Mouse (Mus musculus) midbrain, embryonic 15.5 days (tissue): ENCODE measurements around the gene Gm14597. TPM values are rescaled to one million over a fixed set of nuclear protein-coding genes. Genes with fewer than 3 reads are reported as not detected.
"Not testable (repeated sequence)": the region's sequence is repeated elsewhere in the genome, so short reads cannot be mapped to it uniquely, and the experiment has no call there.

Source experiments
- ATAC-seq: fragments of 200-750 bp; cut with Nextera tagmentation; replicated peaks from 2 replicates; pipeline ENCODE4 v1.8.0; 2017; ENCODE audit warnings: moderate TSS enrichment
- H3K27ac ChIP-seq: fragments of 300-500 bp; sonication (generic); 2 replicates; pipeline ENCODE4 v1.5.1; 2015; ENCODE audit warnings: mild to moderate bottlenecking, inconsistent platforms
- H3K27me3 ChIP-seq: fragments of 300-500 bp; sonication (generic); replicated peaks from 2 replicates; pipeline ENCODE4 v1.6.1; 2015; ENCODE audit warnings: inconsistent platforms
- H3K36me3 ChIP-seq: fragments of 300-500 bp; sonication (generic); replicated peaks from 2 replicates; pipeline ENCODE4 v1.6.1; 2015; ENCODE audit warnings: inconsistent platforms
- H3K4me1 ChIP-seq: fragments of 300-500 bp; sonication (generic); 2 replicates; pipeline ENCODE4 v1.6.1; 2015; ENCODE audit warnings: inconsistent platforms
- H3K4me2 ChIP-seq: fragments of 300-500 bp; sonication (generic); 2 replicates; pipeline ENCODE4 v1.6.1; 2015; ENCODE audit warnings: inconsistent platforms, mild to moderate bottlenecking, moderate library complexity
- H3K4me3 ChIP-seq: fragments of 300-500 bp; sonication (generic); 2 replicates; pipeline ENCODE4 v1.5.1; 2015; ENCODE audit warnings: mild to moderate bottlenecking, inconsistent platforms
- H3K9ac ChIP-seq: fragments of 300-500 bp; sonication (generic); 2 replicates; pipeline ENCODE4 v1.6.1; 2015; ENCODE audit warnings: mild to moderate bottlenecking, inconsistent platforms
- H3K9me3 ChIP-seq: fragments of 300-500 bp; sonication (generic); 2 replicates; pipeline ENCODE4 v1.6.1; 2016; ENCODE audit warnings: inconsistent platforms
- whole genome bisulfite sequencing: fragments of 180-500 bp; shearing (Covaris S2); methylation state at CpG from one replicate; pipeline ENCODE4 v1.1.7; 2015; ENCODE audit warnings: mixed read lengths; 5-methylcytosine and 5-hydroxymethylcytosine counted together
- polyA plus RNA-seq: library from polyadenylated mRNA; unstranded; fragments of >200 nt; fragmentation: Nextera tagmentation; extraction: Ambion mirVana; gene quantifications from 2 replicates; pipeline ENCODE4 v1.2.1, GENCODE M21; 2015

Gene Gm14597
- polyA plus RNA-seq, 1 experiment from 2014 or later = not detected

DNA sequence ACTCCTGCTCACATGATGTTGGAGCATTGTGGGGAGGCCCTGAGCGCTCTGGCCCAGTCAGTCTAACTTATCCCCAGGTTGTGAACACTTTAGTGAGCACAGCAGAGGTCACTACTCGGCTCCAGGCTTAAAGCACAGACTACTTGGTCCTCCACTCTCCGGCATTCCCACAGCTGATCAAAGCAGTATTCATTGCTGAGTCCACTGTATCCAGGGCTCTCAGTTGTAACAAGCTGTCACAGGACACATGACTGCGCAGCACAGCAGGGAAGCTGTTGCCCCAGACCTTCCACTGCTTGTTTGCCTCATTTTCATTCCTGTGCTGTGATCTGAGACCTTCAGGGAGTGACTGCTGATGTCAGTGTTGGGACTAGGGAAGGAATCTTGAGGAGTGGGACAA lies 25.4 kb downstream of the Gm14597 start:
- H3K36me3 ChIP-seq = not testable (repeated sequence)

DNA sequence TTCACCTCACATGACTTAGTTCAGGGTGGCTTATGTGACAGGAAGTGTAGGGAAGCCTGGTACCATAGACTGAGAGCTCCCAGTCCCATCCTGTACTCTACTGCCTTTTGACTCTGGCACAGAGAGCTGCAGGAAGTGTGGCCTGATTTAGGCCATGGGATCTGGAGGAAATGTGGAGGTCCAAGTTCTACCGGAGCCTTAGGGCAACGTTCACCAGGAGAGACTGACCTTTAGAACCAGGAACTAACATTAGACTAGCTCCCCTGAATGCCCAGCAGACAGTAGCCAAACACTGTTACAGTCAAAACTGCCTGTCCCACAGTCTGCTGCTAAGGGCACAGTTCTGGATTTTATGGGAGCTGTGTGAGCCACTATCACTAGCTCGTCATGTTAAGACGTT lies 27.4 kb downstream of the Gm14597 start:
- H3K27me3 ChIP-seq, H3K4me1 ChIP-seq, H3K4me2 ChIP-seq, H3K4me3 ChIP-seq, H3K9ac ChIP-seq, H3K9me3 ChIP-seq, H3K36me3 ChIP-seq, H3K27ac ChIP-seq, ATAC-seq: not testable (repeated sequence)
- WGBS = 94% methylated on average over 2 of the region's 4 CpGs

More for the DNA sequence above, 25.4 kb downstream of the Gm14597 start:
- not testable (repeated sequence) for H3K4me3 ChIP-seq, H3K27ac ChIP-seq, H3K4me2 ChIP-seq, H3K9ac ChIP-seq, H3K4me1 ChIP-seq, H3K27me3 ChIP-seq, ATAC-seq, H3K9me3 ChIP-seq
- WGBS = 63% methylated on average over 2 of the region's 4 CpGs

DNA sequence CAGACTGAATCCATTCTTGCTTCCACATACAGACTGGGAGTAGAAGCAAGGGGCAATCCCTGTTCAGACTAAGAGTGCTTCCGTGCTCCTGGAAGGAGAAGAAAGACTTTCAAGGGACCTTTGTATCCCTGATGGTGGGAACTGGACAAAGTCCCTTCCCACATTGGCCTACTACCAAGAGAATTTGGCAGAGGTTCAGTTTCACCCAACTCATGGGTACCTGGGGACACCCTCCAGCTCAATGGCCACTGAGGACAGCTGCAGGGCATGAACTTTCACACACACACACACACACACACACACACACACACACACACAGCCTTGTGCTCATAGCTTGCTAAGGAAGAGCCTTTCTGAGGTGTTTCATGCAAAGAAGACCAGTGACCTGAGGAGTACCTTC lies 29.5 kb downstream of the Gm14597 start:
- no peak for ATAC-seq
- H3K4me1 ChIP-seq = no peaks in the 10 kb centered on the region
- H3K27me3 ChIP-seq = no peaks in the 10 kb centered on the region
- WGBS = 75% methylated on average over 1 of the region's 1 CpGs
- no peak overlapping the region for H3K4me2 ChIP-seq
- no peaks in the 10 kb centered on the region for H3K9me3 ChIP-seq
- no peak overlapping the region for H3K9ac ChIP-seq
- H3K4me3 ChIP-seq = no peak overlapping the region
- H3K36me3 ChIP-seq = no peaks in the 10 kb centered on the region
- H3K27ac ChIP-seq = no peak overlapping the region

Other genes starting within 250 kb of the Gm14597 start
- 44.4 and 46.6 TPM in 2 replicates for gene Mospd1, start 238.5 kb downstream of the Gm14597 start, polyA plus RNA-seq
- gene Etd, start 174.1 kb downstream of the Gm14597 start, polyA plus RNA-seq = not detected in 2 replicates
- gene Rtl8c, start 947 bp downstream of the Gm14597 start, polyA plus RNA-seq = 221 and 226 TPM in 2 replicates
- gene Rtl8a, start 34.7 kb upstream of the Gm14597 start, polyA plus RNA-seq = 231 and 240 TPM in 2 replicates
- gene Rtl8b, start 61.4 kb upstream of the Gm14597 start, polyA plus RNA-seq = 192 and 194 TPM in 2 replicates
- 0.23 and 0.32 TPM in 2 replicates for gene 4930502E18Rik, start 115.8 kb upstream of the Gm14597 start, polyA plus RNA-seq
- gene 1700013H16Rik, start 148.9 kb upstream of the Gm14597 start, polyA plus RNA-seq = 0.14 TPM in 1 of 2 replicates, not detected in the other
- gene Zfp36l3, start 167.4 kb upstream of the Gm14597 start, polyA plus RNA-seq = not detected in 2 replicates
- gene Xlr, start 188.7 kb upstream of the Gm14597 start, polyA plus RNA-seq = 1.8 and 1.9 TPM in 2 replicates